Mouse (Mus musculus) hindlimb bud, embryonic 11.5 days (tissue): ENCODE results near the gene 1110008P14Rik.
"Not testable (repeated sequence)": the region's sequence is repeated elsewhere in the genome, so short reads cannot be mapped to it uniquely, and the experiment has no call there.

Source experiments
- DNase-seq: peaks from one replicate; pipeline ENCODE4 v3.0.0-alpha.2; 2012; ENCODE audit warnings: low read depth, low spot score; ENCODE audit errors: extremely low spot score

1110008P14Rik gene

GRCm38 (mm10) chr2:32364121-32364520, 17.6 kb downstream of the 1110008P14Rik start:
- no peak for DNase-seq

GRCm38 (mm10) chr2:32363376-32364106, 18.2 kb downstream of the 1110008P14Rik start:
- DNase-seq: no peak

- no peak for DNase-seq
Observed at GRCm38 (mm10) chr2:32362817-32363340, 18.9 kb downstream of the 1110008P14Rik start.

GRCm38 (mm10) chr2:32362274-32362673, 19.5 kb downstream of the 1110008P14Rik start:
- DNase-seq: not testable (repeated sequence)

GRCm38 (mm10) chr2:32361437-32361836, 20.3 kb downstream of the 1110008P14Rik start:
- no peak for DNase-seq

GRCm38 (mm10) chr2:32360741-32361140, 21.0 kb downstream of the 1110008P14Rik start:
- no peak for DNase-seq

- DNase-seq: no peak
Observed at GRCm38 (mm10) chr2:32358381-32358780, 23.4 kb downstream of the 1110008P14Rik start.

- DNase-seq: no peak
Observed at GRCm38 (mm10) chr2:32357710-32358109, 24.0 kb downstream of the 1110008P14Rik start.

GRCm38 (mm10) chr2:32356216-32356615, 25.5 kb downstream of the 1110008P14Rik start:
- DNase-seq: no peak

GRCm38 (mm10) chr2:32354336-32354895, 27.3 kb downstream of the 1110008P14Rik start:
- no peak for DNase-seq

- DNase-seq: no peak
Observed at GRCm38 (mm10) chr2:32353836-32354235, 27.9 kb downstream of the 1110008P14Rik start.

GRCm38 (mm10) chr2:32353007-32353542, 28.7 kb downstream of the 1110008P14Rik start, which contains the start of gene Dnm1:
Gene Dnm1, minus strand, starts transcription at chr2:32353338.
- DNase-seq: no peak

- no peak for DNase-seq
Observed at GRCm38 (mm10) chr2:32352151-32353006, 29.4 kb downstream of the 1110008P14Rik start, which contains the start of gene Ciz1. Gene Ciz1, plus strand, starts transcription at chr2:32352327.

- no peak for DNase-seq
Observed at GRCm38 (mm10) chr2:32351471-32351961, 30.2 kb downstream of the 1110008P14Rik start.

- DNase-seq: no peak
Observed at GRCm38 (mm10) chr2:32350471-32351051, 31.2 kb downstream of the 1110008P14Rik start.

GRCm38 (mm10) chr2:32349625-32350255, 32.0 kb downstream of the 1110008P14Rik start:
- no peak for DNase-seq

- no peak for DNase-seq
Observed at GRCm38 (mm10) chr2:32348311-32348710, 33.4 kb downstream of the 1110008P14Rik start.

GRCm38 (mm10) chr2:32347019-32347418, 34.7 kb downstream of the 1110008P14Rik start:
- DNase-seq: no peak

GRCm38 (mm10) chr2:32344598-32345321, 37.0 kb downstream of the 1110008P14Rik start:
- DNase-seq: no peak
